Mouse (Mus musculus) MEL (cell line): ENCODE results near the gene Fam102a. TPM values are rescaled to one million over a fixed set of nuclear protein-coding genes. Genes with fewer than 3 reads are reported as not detected.

ENCODE experiments used
- DNase-seq: peaks from one replicate; pipeline ENCODE4 v3.0.0; 2011; ENCODE audit warnings: low read depth, low spot score
- H3K27ac ChIP-seq: 2 replicates; pipeline ENCODE4 v1.5.1; 2012; ENCODE audit warnings: low read depth, mild to moderate bottlenecking, control low read depth, low read length, moderate library complexity; ENCODE audit not compliant: control insufficient read depth
- H3K27me3 ChIP-seq, 2 experiments: fragments of 150-350 bp in 1 of 2; sonication (generic) in 1 of 2; 2 replicates each; pipeline ENCODE4 v1.6.1; 2012; ENCODE audit warnings: low read length in 2 of 2, mild to moderate bottlenecking in 2 of 2, improper control_type of control experiment in 1 of 2, moderate library complexity in 1 of 2; ENCODE audit not compliant: insufficient read depth in 2 of 2, control insufficient read depth in 1 of 2
- H3K36me3 ChIP-seq, 2 experiments: 2 replicates each; pipeline ENCODE4 v1.6.1; 2012 to 2014; ENCODE audit warnings: low read length in 2 of 2, improper control_type of control experiment in 1 of 2, inconsistent platforms in 1 of 2, mild to moderate bottlenecking in 1 of 2; ENCODE audit not compliant: insufficient read depth in 2 of 2, control insufficient read depth in 1 of 2
- H3K4me1 ChIP-seq, 2 experiments: fragments of 150-350 bp in 1 of 2; sonication (generic) in 1 of 2; 2 replicates each; pipeline ENCODE4 v1.6.1; 2012; ENCODE audit warnings: low read length in 2 of 2, improper control_type of control experiment in 1 of 2, mild to moderate bottlenecking in 1 of 2; ENCODE audit not compliant: insufficient read depth in 2 of 2, control insufficient read depth in 1 of 2
- H3K4me3 ChIP-seq, 2 experiments: fragments of 150-350 bp in 1 of 2; sonication (generic) in 1 of 2; 2 replicates each; pipeline ENCODE4 v1.5.1; 2012; ENCODE audit warnings: low read depth in 2 of 2, low read length in 2 of 2, mild to moderate bottlenecking in 2 of 2, moderate library complexity in 2 of 2, control low read depth in 1 of 2, improper control_type of control experiment in 1 of 2; ENCODE audit not compliant: control insufficient read depth in 1 of 2, insufficient read depth in 1 of 2
- H3K79me2 ChIP-seq: 2 replicates; pipeline ENCODE4 v1.6.1; 2012; ENCODE audit warnings: mild to moderate bottlenecking, low read length, moderate library complexity; ENCODE audit not compliant: control insufficient read depth, poor library complexity, insufficient read depth
- H3K9ac ChIP-seq: 2 replicates; pipeline ENCODE4 v1.6.1; 2012; ENCODE audit warnings: low read depth, mild to moderate bottlenecking, control low read depth, low read length, moderate library complexity; ENCODE audit not compliant: control insufficient read depth, poor library complexity, severe bottlenecking
- H3K9me3 ChIP-seq: fragments of 150-350 bp; sonication (generic); replicated peaks from 2 replicates; pipeline ENCODE4 v1.6.1; 2012; ENCODE audit warnings: mild to moderate bottlenecking, low read length, improper control_type of control experiment, moderate library complexity; ENCODE audit not compliant: insufficient read depth
- CHD1 ChIP-seq: IDR thresholded peaks from 2 replicates; pipeline ENCODE4 v1.6.1; 2012; ENCODE audit warnings: low read depth, mild to moderate bottlenecking, inconsistent platforms, low read length, improper control_type of control experiment
- ELF1 ChIP-seq: IDR thresholded peaks from 2 replicates; pipeline ENCODE4 v1.6.1; 2014; ENCODE audit warnings: low read depth, mild to moderate bottlenecking, inconsistent platforms, low read length, improper control_type of control experiment, moderate library complexity
- EP300 ChIP-seq, 2 experiments: IDR thresholded peaks; 2 replicates each; pipeline ENCODE4 v1.6.1; 2011; ENCODE audit warnings: improper control_type of control experiment in 2 of 2, low read length in 2 of 2, low read depth in 1 of 2, mild to moderate bottlenecking in 1 of 2
- ETS1 ChIP-seq: IDR thresholded peaks from 2 replicates; pipeline ENCODE4 v1.6.1; 2012; ENCODE audit warnings: low read depth, mild to moderate bottlenecking, inconsistent platforms, low read length, improper control_type of control experiment, moderate library complexity
- GABPA ChIP-seq: IDR thresholded peaks from 2 replicates; pipeline ENCODE4 v1.6.1; 2012; ENCODE audit warnings: low read depth, mild to moderate bottlenecking, inconsistent platforms, low read length, improper control_type of control experiment, moderate library complexity
- GATA1 ChIP-seq: IDR thresholded peaks from 2 replicates; pipeline ENCODE4 v1.6.1; 2011; ENCODE audit warnings: low read depth, low read length, improper control_type of control experiment
- HCFC1 ChIP-seq: IDR thresholded peaks from 2 replicates; pipeline ENCODE4 v1.6.1; 2012; ENCODE audit warnings: low read depth, mild to moderate bottlenecking, inconsistent platforms, low read length, improper control_type of control experiment, moderate library complexity
- KAT2A ChIP-seq: conservative IDR thresholded peaks from 2 replicates; pipeline ENCODE4 v1.6.1; 2012; ENCODE audit warnings: low read depth, low read length, improper control_type of control experiment, inconsistent platforms
- MAZ ChIP-seq: IDR thresholded peaks from 2 replicates; pipeline ENCODE4 v1.6.1; 2012; ENCODE audit warnings: low read depth, mild to moderate bottlenecking, inconsistent platforms, low read length, improper control_type of control experiment
- MEF2A ChIP-seq: IDR thresholded peaks from 2 replicates; pipeline ENCODE4 v1.6.1; 2014; ENCODE audit warnings: low read depth, mild to moderate bottlenecking, inconsistent platforms, low read length, improper control_type of control experiment; ENCODE audit not compliant: poor library complexity, insufficient replicate concordance, severe bottlenecking; ENCODE audit errors: extremely low read depth
- MXI1 ChIP-seq: IDR thresholded peaks from 2 replicates; pipeline ENCODE4 v1.6.1; 2011; ENCODE audit warnings: mild to moderate bottlenecking, low read depth, low read length, improper control_type of control experiment
- MYB ChIP-seq: IDR thresholded peaks from 2 replicates; pipeline ENCODE4 v1.6.1; 2011; ENCODE audit warnings: mild to moderate bottlenecking, low read depth, low read length, improper control_type of control experiment
- NRF1 ChIP-seq: IDR thresholded peaks from 2 replicates; pipeline ENCODE4 v1.6.1; 2014; ENCODE audit warnings: low read depth, mild to moderate bottlenecking, inconsistent platforms, low read length, improper control_type of control experiment, moderate library complexity; ENCODE audit not compliant: poor library complexity, insufficient read depth, severe bottlenecking
- RAD21 ChIP-seq: IDR thresholded peaks from 2 replicates; pipeline ENCODE4 v1.6.1; 2011; ENCODE audit warnings: mild to moderate bottlenecking, low read depth, low read length, improper control_type of control experiment
- RCOR1 ChIP-seq: IDR thresholded peaks from 2 replicates; pipeline ENCODE4 v1.6.1; 2012; ENCODE audit warnings: low read depth, mild to moderate bottlenecking, inconsistent platforms, low read length, improper control_type of control experiment
- SIN3A ChIP-seq: IDR thresholded peaks from 2 replicates; pipeline ENCODE4 v1.6.1; 2012; ENCODE audit warnings: low read length, improper control_type of control experiment, inconsistent platforms
- TCF12 ChIP-seq: IDR thresholded peaks from 2 replicates; pipeline ENCODE4 v1.6.1; 2014; ENCODE audit warnings: low read depth, mild to moderate bottlenecking, inconsistent platforms, low read length, improper control_type of control experiment, moderate library complexity
- UBTF ChIP-seq: IDR thresholded peaks from 2 replicates; pipeline ENCODE4 v1.6.1; 2012; ENCODE audit warnings: low read depth, mild to moderate bottlenecking, inconsistent platforms, low read length, improper control_type of control experiment, moderate library complexity, borderline replicate concordance; ENCODE audit not compliant: insufficient read depth
- USF1 ChIP-seq: IDR thresholded peaks from 2 replicates; pipeline ENCODE4 v1.6.1; 2014; ENCODE audit warnings: low read depth, mild to moderate bottlenecking, inconsistent platforms, low read length, improper control_type of control experiment, moderate library complexity
- ZKSCAN1 ChIP-seq: IDR thresholded peaks from 2 replicates; pipeline ENCODE4 v1.6.1; 2012; ENCODE audit warnings: low read depth, mild to moderate bottlenecking, inconsistent platforms, low read length, improper control_type of control experiment, moderate library complexity
- polyA plus RNA-seq, 2 experiments: library from polyadenylated mRNA; stranded (reverse) in 1 of 2; unstranded in 1 of 2; fragments of >175 nt in 1 of 2; fragments of >200 nt in 1 of 2; gene quantifications; 2 replicates each; pipeline versions ENCODE4 v1.2.1 to v1.2.4; 2012; ENCODE audit warnings: low replicate concordance in 2 of 2, low read depth in 1 of 2; ENCODE audit not compliant: insufficient read length in 2 of 2, insufficient read depth in 1 of 2, missing spikeins in 1 of 2
- total RNA-seq: library from RNA; depleted of rRNA; stranded (reverse); fragments of 300-350 nt; gene quantifications from 2 replicates; pipeline ENCODE4 v1.2.3, GENCODE M21; 2012

Fam102a gene
- total and polyA plus RNA-seq, 3 experiments = 1.8 to 2.4 TPM; not detected in 1

GRCm38 (mm10) chr2:32512592-32512991 is 22.5 kb upstream of the Fam102a start:
- Histone ChIP-seq H3K9me3 (no peaks in the 10 kb centered on the region), H3K27ac (no peak overlapping the region), H3K36me3 (no peaks in the 10 kb centered on the region; a peak in 1 of 4 replicates), H3K79me2 (no peaks in the 10 kb centered on the region), H3K4me1 (peaks cover under 1 to 2% of the 10 kb centered on the region in 2 experiments; a peak in 2 of 4 replicates), H3K9ac (no peak overlapping the region), H3K4me3 (no peak overlapping the region), H3K27me3 (no peaks in the 10 kb centered on the region)
- DNase-seq = no peak
- TF ChIP-seq CHD1 (no peak), UBTF (no peak), ETS1 (no peak), GATA1 (no peak), MYB (no peak), RCOR1 (no peak), MAZ (no peak), RAD21 (no peak), TCF12 (no peak), GABPA (no peak), MEF2A (no peak), HCFC1 (no peak), NRF1 (no peak), EP300 (IDR thresholded peaks at IDR 0.05; ENCODE audit: low read depth in 1 of 2, low read length in 2 of 2) (no peak), KAT2A (no peak)

- no peak for DNase-seq
- Histone ChIP-seq H3K36me3 (no peaks in the 10 kb centered on the region), H3K9me3 (no peaks in the 10 kb centered on the region), H3K9ac (no peak overlapping the region), H3K27ac (no peak overlapping the region), H3K79me2 (no peaks in the 10 kb centered on the region), H3K27me3 (no peaks in the 10 kb centered on the region), H3K4me1 (no peaks in the 10 kb centered on the region), H3K4me3 (no peak overlapping the region)
- TF ChIP-seq ZKSCAN1 = no peak
- no peak for TF ChIP-seq USF1
- TF ChIP-seq ETS1 = no peak
- no peak for TF ChIP-seq HCFC1
- no peak for TF ChIP-seq SIN3A
- no peak for TF ChIP-seq GABPA
- TF ChIP-seq MXI1 = no peak
- no peak for TF ChIP-seq ELF1
These were observed 20.8 kb upstream of the Fam102a start for GRCm38 (mm10) chr2:32514335-32514734.
